Mouse (Mus musculus): ENCODE data around the gene Ptgir. TPM values are rescaled to one million over a fixed set of nuclear protein-coding genes. Genes with fewer than 3 reads are reported as not detected.

Gene Ptgir
- polyA plus RNA-seq, 1 experiment from 2014 or later = 3.0 TPM

DNA sequence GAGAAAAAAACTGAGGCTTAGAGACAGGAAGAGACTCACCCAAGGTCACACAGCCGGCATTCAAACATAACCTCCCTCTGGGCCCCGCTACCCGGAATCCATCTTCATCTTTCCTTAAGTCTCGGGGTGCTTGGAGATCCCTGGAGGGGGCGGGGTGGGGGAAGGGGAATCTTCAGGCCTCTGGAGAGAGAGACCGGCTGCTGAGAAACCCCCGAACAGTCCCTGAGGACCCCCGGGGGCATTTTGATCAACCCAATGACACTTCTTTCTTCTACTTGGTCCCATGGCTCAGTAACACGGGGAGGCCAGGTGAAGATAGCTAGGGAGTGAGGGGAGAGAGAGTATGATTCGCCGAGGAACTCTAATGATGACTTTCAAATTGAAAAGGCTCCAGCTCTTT lies 30.3 kb upstream of the Ptgir start:
- Histone ChIP-seq H3K27ac (0 out of 2 replicates have a peak overlapping the region, but pooled peaks have one; percentile 70), H3K27me3 (replicated peaks) (no peaks in the 10 kb centered on the region), H3K36me3 (peaks cover 10% of the 10 kb centered on the region; the same call in 1 of the 2 replicates), H3K9me3 (no peaks in the 10 kb centered on the region), H3K9ac (peak overlapping the region; percentile 88; the same call in 1 of the 2 replicates), H3K4me1 (peaks cover 29% of the 10 kb centered on the region), H3K4me2 (replicated peaks) (peak overlapping the region; percentile 83), H3K4me3 (peak overlapping the region; percentile 79)
- no peak for ATAC-seq (ENCODE audit: low FRiP score, low read depth)
- 8% methylated on average over 11 of the region's 11 CpGs for WGBS

- H3K27ac ChIP-seq = no peak overlapping the region
- H3K4me1 ChIP-seq = peaks cover 31% of the 10 kb centered on the region
- peak overlapping the region; percentile 79 for H3K4me3 ChIP-seq
- 3% methylated on average over 13 of the region's 13 CpGs for WGBS
- peaks cover 6% of the 10 kb centered on the region; the same call in 1 of the 2 replicates for H3K36me3 ChIP-seq
- ATAC-seq (ENCODE audit: low FRiP score, low read depth) = no peak
- H3K27me3 ChIP-seq (replicated peaks) = no peaks in the 10 kb centered on the region
- peak overlapping the region; percentile 83 for H3K4me2 ChIP-seq (replicated peaks)
- peak overlapping the region; percentile 88 for H3K9ac ChIP-seq
- no peaks in the 10 kb centered on the region for H3K9me3 ChIP-seq
Observed at GRCm38 (mm10) chr7:16876608-16877007, 29.7 kb upstream of the Ptgir start.

- H3K4me3 ChIP-seq = no peak overlapping the region
- ATAC-seq (ENCODE audit: low FRiP score, low read depth) = no peak
- no peak overlapping the region for H3K9ac ChIP-seq
- H3K4me1 ChIP-seq = peaks cover 31% of the 10 kb centered on the region
- 0 out of 2 replicates have a peak, but pooled peaks cover 3% of the 10 kb centered on the region for H3K27me3 ChIP-seq (replicated peaks)
- no peaks in the 10 kb centered on the region for H3K9me3 ChIP-seq
- H3K36me3 ChIP-seq = peaks cover 11% of the 10 kb centered on the region; the same call in 1 of the 2 replicates
- H3K27ac ChIP-seq = no peak overlapping the region
- WGBS = 84% methylated on average over 3 of the region's 3 CpGs
- no peak overlapping the region for H3K4me2 ChIP-seq (replicated peaks)
Observed at GRCm38 (mm10) chr7:16877717-16878116, 28.6 kb upstream of the Ptgir start.

- Histone ChIP-seq H3K4me3 (no peak overlapping the region), H3K9me3 (peaks cover under 1% of the 10 kb centered on the region; the same call in 1 of the 2 replicates), H3K27ac (peak overlapping the region; percentile 57; the same call in 1 of the 2 replicates), H3K36me3 (peaks cover 32% of the 10 kb centered on the region), H3K4me1 (peaks cover 31% of the 10 kb centered on the region), H3K9ac (peak overlapping the region; percentile 21; the same call in 1 of the 2 replicates), H3K27me3 (replicated peaks) (peaks cover 19% of the 10 kb centered on the region), H3K4me2 (replicated peaks) (peak overlapping the region; percentile 40)
- no peak for ATAC-seq (ENCODE audit: low FRiP score, low read depth)
- WGBS = 20% methylated on average over 9 of the region's 9 CpGs
Observed at GRCm38 (mm10) chr7:16879796-16880547, 26.3 kb upstream of the Ptgir start.

DNA sequence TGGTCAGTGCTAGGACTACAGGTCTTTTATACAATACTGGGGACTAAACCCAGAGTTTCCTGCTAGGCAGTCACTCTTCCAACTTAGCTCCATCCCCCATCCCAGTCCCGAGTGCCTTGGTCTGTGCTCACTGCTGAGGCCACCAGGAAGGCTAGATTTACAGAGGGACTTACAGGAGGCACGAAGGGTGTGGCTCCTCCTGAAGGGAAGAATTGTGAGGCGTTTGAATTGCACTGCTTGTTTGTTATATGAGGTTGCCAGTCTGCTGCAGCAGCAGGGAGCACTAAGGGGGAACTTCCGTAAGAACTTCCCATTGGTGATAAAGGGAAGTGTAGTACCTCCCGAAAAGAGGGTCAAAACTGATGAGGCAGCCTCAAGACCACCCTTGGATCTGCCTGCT lies 25.7 kb upstream of the Ptgir start:
- Histone ChIP-seq H3K9ac (peak overlapping the region; percentile 21; the same call in 1 of the 2 replicates), H3K27me3 (replicated peaks) (peaks cover 26% of the 10 kb centered on the region), H3K27ac (peak overlapping the region; percentile 57; the same call in 1 of the 2 replicates), H3K4me1 (peaks cover 31% of the 10 kb centered on the region), H3K9me3 (peaks cover 7% of the 10 kb centered on the region; the same call in 1 of the 2 replicates), H3K4me3 (no peak overlapping the region), H3K36me3 (peaks cover 38% of the 10 kb centered on the region), H3K4me2 (replicated peaks) (peak overlapping the region; percentile 40)
- 5% methylated on average over 5 of the region's 5 CpGs for WGBS
- no peak for ATAC-seq (ENCODE audit: low FRiP score, low read depth)

- Histone ChIP-seq H3K9me3 (peaks cover 13% of the 10 kb centered on the region; the same call in 1 of the 2 replicates), H3K36me3 (peaks cover 53% of the 10 kb centered on the region), H3K27me3 (replicated peaks) (peaks cover 45% of the 10 kb centered on the region), H3K4me3 (no peak overlapping the region), H3K4me2 (replicated peaks) (no peak overlapping the region), H3K27ac (no peak overlapping the region), H3K9ac (no peak overlapping the region), H3K4me1 (peaks cover 17% of the 10 kb centered on the region)
- ATAC-seq (ENCODE audit: low FRiP score, low read depth) = no peak
- WGBS = 90% methylated on average over 6 of the region's 6 CpGs
Observed at GRCm38 (mm10) chr7:16883162-16883561, 23.1 kb upstream of the Ptgir start.

- peaks cover 47% of the 10 kb centered on the region for H3K36me3 ChIP-seq
- no peak for ATAC-seq (ENCODE audit: low FRiP score, low read depth)
- no peak overlapping the region for H3K27ac ChIP-seq
- H3K27me3 ChIP-seq (replicated peaks) = peaks cover 49% of the 10 kb centered on the region
- no peak overlapping the region for H3K4me2 ChIP-seq (replicated peaks)
- no peak overlapping the region for H3K9ac ChIP-seq
- H3K9me3 ChIP-seq = peaks cover 13% of the 10 kb centered on the region; the same call in 1 of the 2 replicates
- WGBS = 44% methylated on average over 4 of the region's 4 CpGs
- H3K4me3 ChIP-seq = no peak overlapping the region
- peaks cover 17% of the 10 kb centered on the region for H3K4me1 ChIP-seq
Observed at GRCm38 (mm10) chr7:16884334-16884733, 22.0 kb upstream of the Ptgir start.

DNA sequence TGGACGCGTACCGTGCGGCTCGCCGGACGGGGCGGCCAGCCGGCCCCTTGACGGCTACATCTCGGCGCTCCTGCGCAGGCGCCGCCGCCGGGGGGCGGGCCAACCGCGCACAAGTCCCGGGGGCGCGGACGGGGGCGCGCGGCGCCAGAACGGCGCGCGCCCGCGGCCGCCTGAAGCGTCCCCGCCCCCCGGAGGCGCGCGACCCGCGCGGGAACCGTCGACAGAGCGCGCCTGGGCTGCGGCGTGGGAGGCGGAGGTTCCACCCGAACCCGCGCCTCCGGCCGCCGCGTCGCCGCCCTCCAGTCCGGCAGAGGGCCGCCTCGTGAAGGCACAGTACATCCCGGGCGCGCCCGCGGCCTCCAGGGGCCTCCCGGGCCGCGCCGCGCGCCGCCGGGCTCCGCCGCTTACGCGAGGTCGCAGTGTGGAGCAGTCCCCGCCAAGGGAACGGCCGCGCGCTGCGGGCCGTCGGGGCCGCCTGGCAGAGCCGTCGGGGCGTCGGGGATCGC lies 21.0 kb upstream of the Ptgir start:
- H3K27ac ChIP-seq = no peak overlapping the region
- H3K4me3 ChIP-seq = peak overlapping the region; percentile 23
- H3K27me3 ChIP-seq (replicated peaks) = peaks cover 49% of the 10 kb centered on the region
- H3K36me3 ChIP-seq = peaks cover 47% of the 10 kb centered on the region
- peak overlapping the region; percentile 45 for H3K4me2 ChIP-seq (replicated peaks)
- peaks cover 13% of the 10 kb centered on the region; the same call in 1 of the 2 replicates for H3K9me3 ChIP-seq
- ATAC-seq (ENCODE audit: low FRiP score, low read depth) = 0 out of 2 replicates have a peak, but pooled peaks have one; percentile 6
- H3K4me1 ChIP-seq = peaks cover 8% of the 10 kb centered on the region
- H3K9ac ChIP-seq = no peak overlapping the region
- WGBS = 12% methylated on average over 83 of the region's 95 CpGs

GRCm38 (mm10) chr7:16885905-16886304 lies 20.4 kb upstream of the Ptgir start:
- H3K9ac ChIP-seq = no peak overlapping the region
- no peak for ATAC-seq (ENCODE audit: low FRiP score, low read depth)
- H3K4me2 ChIP-seq (replicated peaks) = peak overlapping the region; percentile 45
- peaks cover 47% of the 10 kb centered on the region for H3K36me3 ChIP-seq
- H3K27ac ChIP-seq = no peak overlapping the region
- peaks cover 7% of the 10 kb centered on the region; the same call in 1 of the 2 replicates for H3K4me1 ChIP-seq
- H3K4me3 ChIP-seq = peak overlapping the region; percentile 23
- H3K27me3 ChIP-seq (replicated peaks) = peaks cover 53% of the 10 kb centered on the region
- 36% methylated on average over 59 of the region's 59 CpGs for WGBS
- H3K9me3 ChIP-seq = peaks cover 13% of the 10 kb centered on the region; the same call in 1 of the 2 replicates

- H3K36me3 ChIP-seq = peaks cover 16% of the 10 kb centered on the region
- 36% methylated on average over 6 of the region's 6 CpGs for WGBS
- 0 out of 2 replicates have a peak overlapping the region, but pooled peaks have one; percentile 5 for H3K4me3 ChIP-seq
- H3K27ac ChIP-seq = no peak overlapping the region
- peaks cover 56% of the 10 kb centered on the region for H3K27me3 ChIP-seq (replicated peaks)
- peak overlapping the region; percentile 66 for H3K4me2 ChIP-seq (replicated peaks)
- H3K9ac ChIP-seq = no peak overlapping the region
- ATAC-seq (ENCODE audit: low FRiP score, low read depth) = no peak
- peaks cover 37% of the 10 kb centered on the region for H3K4me1 ChIP-seq
- peaks cover 7% of the 10 kb centered on the region; the same call in 1 of the 2 replicates for H3K9me3 ChIP-seq
Observed at GRCm38 (mm10) chr7:16890536-16890935, 15.8 kb upstream of the Ptgir start.

DNA sequence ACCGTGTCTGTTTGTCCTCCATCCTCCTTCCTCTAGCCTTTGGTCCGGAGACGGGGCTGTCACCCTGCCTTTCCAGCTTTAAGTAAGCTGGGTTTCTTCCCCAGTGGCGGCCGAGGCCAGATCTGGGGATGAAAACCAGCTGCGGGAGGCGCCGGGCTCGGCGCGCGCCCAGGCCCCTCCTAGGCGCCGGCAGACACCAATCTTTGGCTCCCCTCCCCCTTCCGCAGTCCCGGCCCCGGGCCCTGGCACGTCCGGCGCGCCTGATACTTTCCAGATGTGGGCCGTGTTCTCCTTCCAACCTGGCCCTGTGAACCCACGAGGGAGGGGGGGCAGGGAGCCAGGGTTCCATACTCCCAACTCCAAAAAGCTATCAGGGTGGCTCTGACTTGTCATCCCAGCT lies 15.3 kb upstream of the Ptgir start:
- Histone ChIP-seq H3K36me3 (peaks cover 12% of the 10 kb centered on the region), H3K4me3 (0 out of 2 replicates have a peak overlapping the region, but pooled peaks have one; percentile 22), H3K9ac (no peak overlapping the region), H3K27me3 (replicated peaks) (peaks cover 52% of the 10 kb centered on the region), H3K4me1 (peaks cover 37% of the 10 kb centered on the region), H3K4me2 (replicated peaks) (peak overlapping the region; percentile 66), H3K27ac (no peak overlapping the region), H3K9me3 (peaks cover 3% of the 10 kb centered on the region; the same call in 1 of the 2 replicates)
- 2% methylated on average over 22 of the region's 23 CpGs for WGBS
- ATAC-seq (ENCODE audit: low FRiP score, low read depth) = no peak

All from neural tube, embryonic 12.5 days (tissue).